Mouse (Mus musculus): ENCODE data around the gene Atp6v0e2. TPM values are rescaled to one million over a fixed set of nuclear protein-coding genes. Genes with fewer than 3 reads are reported as not detected.
A peak's percentile ranks its signal among the peaks of the same experiment; 100 is the strongest.

The Atp6v0e2 gene
- polyA plus RNA-seq, 1 experiment: 4.7 TPM

- Histone ChIP-seq H3K36me3 (ENCODE audit: control insufficient read depth, insufficient read depth, low read length) (no peaks in the 10 kb centered on the region), H3K27ac (ENCODE audit: control insufficient read depth, insufficient read depth, low read length) (no peak overlapping the region), H3K27me3 (ENCODE audit: control insufficient read depth, insufficient read depth, low read length) (no peaks in the 10 kb centered on the region), H3K4me1 (replicated peaks; ENCODE audit: control insufficient read depth, insufficient read depth, low read length) (no peaks in the 10 kb centered on the region), H3K4me3 (ENCODE audit: control insufficient read depth, insufficient read depth, low read length) (no peak overlapping the region)
- TF ChIP-seq POLR2A (IDR thresholded peaks at IDR 0.05; ENCODE audit: control insufficient read depth, extremely low read depth, insufficient read depth, low read length, poor library complexity) (no peak), CTCF (IDR thresholded peaks at IDR 0.05; ENCODE audit: borderline replicate concordance, control insufficient read depth, extremely low read depth, insufficient read depth, low read length, poor library complexity) (no peak)
- DNase-seq: peak; percentile 71
- WGBS: 81% methylated on average over 5 of the region's 5 CpGs
These were observed 1.7 kb downstream of the Atp6v0e2 start for GRCm38 (mm10) chr6:48538841-48539737.

GRCm38 (mm10) chr6:48539860-48540259 is 2.4 kb downstream of the Atp6v0e2 start:
- Histone ChIP-seq H3K27ac (ENCODE audit: control insufficient read depth, insufficient read depth, low read length) (no peak overlapping the region), H3K4me3 (ENCODE audit: control insufficient read depth, insufficient read depth, low read length) (no peak overlapping the region), H3K27me3 (ENCODE audit: control insufficient read depth, insufficient read depth, low read length) (no peaks in the 10 kb centered on the region), H3K4me1 (replicated peaks; ENCODE audit: control insufficient read depth, insufficient read depth, low read length) (no peaks in the 10 kb centered on the region), H3K36me3 (ENCODE audit: control insufficient read depth, insufficient read depth, low read length) (no peaks in the 10 kb centered on the region)
- no peak for DNase-seq
- TF ChIP-seq CTCF (IDR thresholded peaks at IDR 0.05; ENCODE audit: borderline replicate concordance, control insufficient read depth, extremely low read depth, insufficient read depth, low read length, poor library complexity) (no peak), POLR2A (IDR thresholded peaks at IDR 0.05; ENCODE audit: control insufficient read depth, extremely low read depth, insufficient read depth, low read length, poor library complexity) (no peak)
- WGBS: 87% methylated on average over 5 of the region's 5 CpGs

- H3K27me3 ChIP-seq (ENCODE audit: control insufficient read depth, insufficient read depth, low read length): no peaks in the 10 kb centered on the region
- H3K4me3 ChIP-seq (ENCODE audit: control insufficient read depth, insufficient read depth, low read length): no peak overlapping the region
- TF ChIP-seq POLR2A (IDR thresholded peaks at IDR 0.05; ENCODE audit: control insufficient read depth, extremely low read depth, insufficient read depth, low read length, poor library complexity): no peak
- TF ChIP-seq CTCF (IDR thresholded peaks at IDR 0.05; ENCODE audit: borderline replicate concordance, control insufficient read depth, extremely low read depth, insufficient read depth, low read length, poor library complexity): no peak
- H3K4me1 ChIP-seq (replicated peaks; ENCODE audit: control insufficient read depth, insufficient read depth, low read length): no peaks in the 10 kb centered on the region
- H3K36me3 ChIP-seq (ENCODE audit: control insufficient read depth, insufficient read depth, low read length): no peaks in the 10 kb centered on the region
- WGBS: 88% methylated on average over 3 of the region's 3 CpGs
- no peak overlapping the region for H3K27ac ChIP-seq (ENCODE audit: control insufficient read depth, insufficient read depth, low read length)
- no peak for DNase-seq
These were observed 3.3 kb downstream of the Atp6v0e2 start for GRCm38 (mm10) chr6:48540721-48541120.

- no peaks in the 10 kb centered on the region for H3K36me3 ChIP-seq (ENCODE audit: control insufficient read depth, insufficient read depth, low read length)
- 39% methylated on average over 7 of the region's 7 CpGs for WGBS
- DNase-seq: no peak
- H3K27me3 ChIP-seq (ENCODE audit: control insufficient read depth, insufficient read depth, low read length): no peaks in the 10 kb centered on the region
- H3K4me3 ChIP-seq (ENCODE audit: control insufficient read depth, insufficient read depth, low read length): no peak overlapping the region
- H3K4me1 ChIP-seq (replicated peaks; ENCODE audit: control insufficient read depth, insufficient read depth, low read length): no peaks in the 10 kb centered on the region
- no peak overlapping the region for H3K27ac ChIP-seq (ENCODE audit: control insufficient read depth, insufficient read depth, low read length)
- TF ChIP-seq POLR2A (IDR thresholded peaks at IDR 0.05; ENCODE audit: control insufficient read depth, extremely low read depth, insufficient read depth, low read length, poor library complexity): no peak
- no peak for TF ChIP-seq CTCF (IDR thresholded peaks at IDR 0.05; ENCODE audit: borderline replicate concordance, control insufficient read depth, extremely low read depth, insufficient read depth, low read length, poor library complexity)
These were observed 4.4 kb downstream of the Atp6v0e2 start for GRCm38 (mm10) chr6:48541560-48542450.

- no peak for DNase-seq
- Histone ChIP-seq H3K36me3 (ENCODE audit: control insufficient read depth, insufficient read depth, low read length) (no peaks in the 10 kb centered on the region), H3K27me3 (ENCODE audit: control insufficient read depth, insufficient read depth, low read length) (no peaks in the 10 kb centered on the region), H3K4me3 (ENCODE audit: control insufficient read depth, insufficient read depth, low read length) (no peak overlapping the region), H3K27ac (ENCODE audit: control insufficient read depth, insufficient read depth, low read length) (no peak overlapping the region), H3K4me1 (replicated peaks; ENCODE audit: control insufficient read depth, insufficient read depth, low read length) (no peaks in the 10 kb centered on the region)
- WGBS: 96% methylated on average over 3 of the region's 3 CpGs
- no peak for TF ChIP-seq POLR2A (IDR thresholded peaks at IDR 0.05; ENCODE audit: control insufficient read depth, extremely low read depth, insufficient read depth, low read length, poor library complexity)
- no peak for TF ChIP-seq CTCF (IDR thresholded peaks at IDR 0.05; ENCODE audit: borderline replicate concordance, control insufficient read depth, extremely low read depth, insufficient read depth, low read length, poor library complexity)
These were observed 5.2 kb downstream of the Atp6v0e2 start for GRCm38 (mm10) chr6:48542631-48543030.

- TF ChIP-seq POLR2A (IDR thresholded peaks at IDR 0.05; ENCODE audit: control insufficient read depth, extremely low read depth, insufficient read depth, low read length, poor library complexity): no peak
- TF ChIP-seq CTCF (IDR thresholded peaks at IDR 0.05; ENCODE audit: borderline replicate concordance, control insufficient read depth, extremely low read depth, insufficient read depth, low read length, poor library complexity): no peak
- WGBS: 95% methylated on average over 5 of the region's 5 CpGs
- Histone ChIP-seq H3K36me3 (ENCODE audit: control insufficient read depth, insufficient read depth, low read length) (no peaks in the 10 kb centered on the region), H3K27me3 (ENCODE audit: control insufficient read depth, insufficient read depth, low read length) (no peaks in the 10 kb centered on the region), H3K4me3 (ENCODE audit: control insufficient read depth, insufficient read depth, low read length) (no peak overlapping the region), H3K27ac (ENCODE audit: control insufficient read depth, insufficient read depth, low read length) (no peak overlapping the region), H3K4me1 (replicated peaks; ENCODE audit: control insufficient read depth, insufficient read depth, low read length) (no peaks in the 10 kb centered on the region)
- no peak for DNase-seq
These were observed 7.8 kb downstream of the Atp6v0e2 start for GRCm38 (mm10) chr6:48545251-48545650.
